Mouse (Mus musculus): Measurements from ENCODE around the gene Ntrk3. TPM values are rescaled to one million over a fixed set of nuclear protein-coding genes. Genes with fewer than 3 reads are reported as not detected.

The Ntrk3 gene
- polyA plus RNA-seq, 1 experiment: 6.1 TPM

GRCm38 (mm10) chr7:78498356-78498755 lies 239.5 kb downstream of the Ntrk3 start:
- Histone ChIP-seq H3K4me3 (replicated peaks; ENCODE audit: extremely low read depth, low read depth, low read length) (no peak overlapping the region), H3K4me1 (ENCODE audit: control insufficient read depth, insufficient read depth, low read length) (no peaks in the 10 kb centered on the region)
- TF ChIP-seq POLR2A (IDR thresholded peaks at IDR 0.05; ENCODE audit: borderline replicate concordance, extremely low read depth, low read depth, low read length) (no peak), CTCF (IDR thresholded peaks at IDR 0.05; ENCODE audit: insufficient read depth, low read length) (no peak)
- WGBS: 78% methylated on average over 4 of the region's 4 CpGs
- DNase-seq: no peak

GRCm38 (mm10) chr7:78497819-78498218 lies 240.0 kb downstream of the Ntrk3 start:
- Histone ChIP-seq H3K4me1 (ENCODE audit: control insufficient read depth, insufficient read depth, low read length) (no peaks in the 10 kb centered on the region), H3K4me3 (replicated peaks; ENCODE audit: extremely low read depth, low read depth, low read length) (no peak overlapping the region)
- WGBS: 41% methylated on average over 7 of the region's 7 CpGs
- no peak for DNase-seq
- TF ChIP-seq CTCF (IDR thresholded peaks at IDR 0.05; ENCODE audit: insufficient read depth, low read length) (no peak), POLR2A (IDR thresholded peaks at IDR 0.05; ENCODE audit: borderline replicate concordance, extremely low read depth, low read depth, low read length) (no peak)

- no peak for TF ChIP-seq CTCF (IDR thresholded peaks at IDR 0.05; ENCODE audit: insufficient read depth, low read length)
- WGBS: 88% methylated on average over 7 of the region's 7 CpGs
- no peak for DNase-seq
- H3K4me3 ChIP-seq (replicated peaks; ENCODE audit: extremely low read depth, low read depth, low read length): no peak overlapping the region
- H3K4me1 ChIP-seq (ENCODE audit: control insufficient read depth, insufficient read depth, low read length): no peaks in the 10 kb centered on the region
These were observed 244.2 kb downstream of the Ntrk3 start for GRCm38 (mm10) chr7:78493591-78493990.

GRCm38 (mm10) chr7:78491176-78491575 lies 246.6 kb downstream of the Ntrk3 start:
- 40% methylated on average over 7 of the region's 7 CpGs for WGBS
- Histone ChIP-seq H3K4me1 (ENCODE audit: control insufficient read depth, insufficient read depth, low read length) (no peaks in the 10 kb centered on the region), H3K4me3 (replicated peaks; ENCODE audit: extremely low read depth, low read depth, low read length) (no peak overlapping the region)
- TF ChIP-seq POLR2A (IDR thresholded peaks at IDR 0.05; ENCODE audit: borderline replicate concordance, extremely low read depth, low read depth, low read length): no peak
- no peak for TF ChIP-seq CTCF (IDR thresholded peaks at IDR 0.05; ENCODE audit: insufficient read depth, low read length)
- DNase-seq: no peak

GRCm38 (mm10) chr7:78484290-78484689 lies 253.5 kb downstream of the Ntrk3 start:
- DNase-seq: no peak
- 88% methylated on average over 2 of the region's 2 CpGs for WGBS
- no peaks in the 10 kb centered on the region for H3K4me1 ChIP-seq (ENCODE audit: control insufficient read depth, insufficient read depth, low read length)
- no peak for TF ChIP-seq CTCF (IDR thresholded peaks at IDR 0.05; ENCODE audit: insufficient read depth, low read length)
- no peak for TF ChIP-seq POLR2A (IDR thresholded peaks at IDR 0.05; ENCODE audit: borderline replicate concordance, extremely low read depth, low read depth, low read length)
- H3K4me3 ChIP-seq (replicated peaks; ENCODE audit: extremely low read depth, low read depth, low read length): no peak overlapping the region

- TF ChIP-seq CTCF (IDR thresholded peaks at IDR 0.05; ENCODE audit: insufficient read depth, low read length) (no peak), POLR2A (IDR thresholded peaks at IDR 0.05; ENCODE audit: borderline replicate concordance, extremely low read depth, low read depth, low read length) (no peak)
- H3K4me3 ChIP-seq (replicated peaks; ENCODE audit: extremely low read depth, low read depth, low read length): no peak overlapping the region
- no peak for DNase-seq
- no peaks in the 10 kb centered on the region for H3K4me1 ChIP-seq (ENCODE audit: control insufficient read depth, insufficient read depth, low read length)
- 86% methylated on average over 3 of the region's 3 CpGs for WGBS
These were observed 254.1 kb downstream of the Ntrk3 start for GRCm38 (mm10) chr7:78483729-78484128.

- 67% methylated on average over 2 of the region's 2 CpGs for WGBS
- H3K4me1 ChIP-seq (ENCODE audit: control insufficient read depth, insufficient read depth, low read length): no peaks in the 10 kb centered on the region
- DNase-seq: no peak
- no peak overlapping the region for H3K4me3 ChIP-seq (replicated peaks; ENCODE audit: extremely low read depth, low read depth, low read length)
- TF ChIP-seq CTCF (IDR thresholded peaks at IDR 0.05; ENCODE audit: insufficient read depth, low read length) (no peak), POLR2A (IDR thresholded peaks at IDR 0.05; ENCODE audit: borderline replicate concordance, extremely low read depth, low read depth, low read length) (no peak)
These were observed 254.8 kb downstream of the Ntrk3 start for GRCm38 (mm10) chr7:78483061-78483460.

- DNase-seq: no peak
- H3K4me1 ChIP-seq (ENCODE audit: control insufficient read depth, insufficient read depth, low read length): no peaks in the 10 kb centered on the region
- TF ChIP-seq POLR2A (IDR thresholded peaks at IDR 0.05; ENCODE audit: borderline replicate concordance, extremely low read depth, low read depth, low read length): no peak
- TF ChIP-seq CTCF (IDR thresholded peaks at IDR 0.05; ENCODE audit: insufficient read depth, low read length): no peak
- WGBS: 55% methylated on average over 2 of the region's 2 CpGs
- no peak overlapping the region for H3K4me3 ChIP-seq (replicated peaks; ENCODE audit: extremely low read depth, low read depth, low read length)
These were observed 258.9 kb downstream of the Ntrk3 start for GRCm38 (mm10) chr7:78478881-78479280.

GRCm38 (mm10) chr7:78471755-78472154 lies 266.1 kb downstream of the Ntrk3 start:
- no peaks in the 10 kb centered on the region for H3K4me1 ChIP-seq (ENCODE audit: control insufficient read depth, insufficient read depth, low read length)
- TF ChIP-seq CTCF (IDR thresholded peaks at IDR 0.05; ENCODE audit: insufficient read depth, low read length) (no peak), POLR2A (IDR thresholded peaks at IDR 0.05; ENCODE audit: borderline replicate concordance, extremely low read depth, low read depth, low read length) (no peak)
- WGBS: 76% methylated on average over 4 of the region's 4 CpGs
- DNase-seq: no peak
- no peak overlapping the region for H3K4me3 ChIP-seq (replicated peaks; ENCODE audit: extremely low read depth, low read depth, low read length)

- WGBS: 69% methylated on average over 1 of the region's 1 CpGs
- no peak overlapping the region for H3K4me3 ChIP-seq (replicated peaks; ENCODE audit: extremely low read depth, low read depth, low read length)
- TF ChIP-seq CTCF (IDR thresholded peaks at IDR 0.05; ENCODE audit: insufficient read depth, low read length) (no peak), POLR2A (IDR thresholded peaks at IDR 0.05; ENCODE audit: borderline replicate concordance, extremely low read depth, low read depth, low read length) (no peak)
These were observed 266.5 kb downstream of the Ntrk3 start for GRCm38 (mm10) chr7:78471270-78471669.

More at GRCm38 (mm10) chr7:78471270-78471669, 266.5 kb downstream of the Ntrk3 start:
- H3K4me1 ChIP-seq (ENCODE audit: control insufficient read depth, insufficient read depth, low read length): no peaks in the 10 kb centered on the region
- DNase-seq: no peak

All from lung, adult 2 months (tissue).